Mouse (Mus musculus) 3134 (cell line): Measurements from ENCODE around the gene Olfr378.

ENCODE experiments used
- DNase-seq: peaks from one replicate; pipeline ENCODE4 v3.0.0-alpha.2; 2011; ENCODE audit warnings: low spot score; ENCODE audit not compliant: insufficient read length; ENCODE audit errors: extremely low read depth

The Olfr378 gene

DNA sequence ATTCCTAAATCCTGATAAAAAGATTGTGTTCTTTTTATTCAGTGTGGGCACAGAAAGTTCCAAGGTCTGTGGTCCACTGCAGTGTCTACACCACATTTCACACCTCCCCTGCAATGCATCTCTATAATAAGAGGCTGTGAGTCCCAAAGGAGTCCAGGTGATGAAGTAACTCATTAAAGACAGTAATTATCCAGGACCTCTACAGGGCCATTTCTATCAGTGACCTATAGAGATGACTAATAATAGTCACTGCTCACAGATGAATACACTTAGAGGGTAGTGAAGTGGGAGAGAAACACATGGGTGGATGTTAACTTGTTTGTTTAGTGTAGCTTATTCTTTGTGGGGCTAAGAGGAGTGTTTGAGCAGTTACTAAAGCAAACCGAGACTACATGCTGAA is at the start of gene Olfr378:
Gene Olfr378 (minus strand): TSS at position 101 of the 400 bp plus-strand sequence.
- DNase-seq: no peak

- DNase-seq: no peak
Observed at GRCm38 (mm10) chr11:73457408-73457807, 29.1 kb upstream of the Olfr378 start, which contains the start of gene Olfr380. Gene Olfr380, minus strand, starts transcription at chr11:73457508.

- no peak for DNase-seq
Observed at GRCm38 (mm10) chr11:73399514-73399913, 28.8 kb downstream of the Olfr378 start, which contains the start of gene Olfr1. Gene Olfr1, minus strand, starts transcription at chr11:73399614.

DNA sequence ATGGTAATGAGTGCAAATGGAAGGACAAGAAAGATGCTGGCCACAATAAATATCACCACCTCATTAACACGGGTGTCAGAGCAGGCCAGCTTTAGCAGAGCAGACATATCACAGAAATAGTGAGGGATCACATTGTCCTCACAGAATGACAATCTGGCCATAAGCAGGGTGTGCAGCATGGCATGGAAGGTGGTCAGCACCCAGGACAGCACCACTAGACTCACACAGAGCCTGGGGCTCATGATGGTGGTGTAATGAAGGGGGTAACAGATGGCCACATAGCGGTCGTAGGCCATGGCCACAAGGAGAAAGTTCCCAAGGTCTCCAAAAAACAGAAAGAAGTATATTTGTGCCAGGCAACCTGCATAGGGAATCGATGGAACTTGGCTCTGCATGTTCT is 32.9 kb downstream of the Olfr378 start:
- DNase-seq: no peak
